Mouse (Mus musculus) bone marrow, adult 2 months (tissue): ENCODE measurements around the gene Rhoj. TPM values are rescaled to one million over a fixed set of nuclear protein-coding genes. Genes with fewer than 3 reads are reported as not detected.

Source experiments
- H3K27ac ChIP-seq: fragments of 200-500 bp; 2 replicates; pipeline ENCODE4 v1.5.1; 2012; ENCODE audit warnings: low read depth, mild to moderate bottlenecking, control low read depth, inconsistent platforms, low read length; ENCODE audit not compliant: control insufficient read depth, poor library complexity, insufficient read depth
- H3K4me1 ChIP-seq: fragments of 200-500 bp; 2 replicates; pipeline ENCODE4 v1.6.1; 2011; ENCODE audit warnings: low read length; ENCODE audit not compliant: control insufficient read depth, insufficient read depth
- H3K4me3 ChIP-seq: fragments of 200-500 bp; replicated peaks from 2 replicates; pipeline ENCODE3; 2011; ENCODE audit warnings: mild to moderate bottlenecking, low read depth, low read length, control low read depth; ENCODE audit not compliant: control insufficient read depth
- CTCF ChIP-seq: fragments of 200-500 bp; IDR thresholded peaks from 2 replicates; pipeline ENCODE4 v1.5.1; 2011; ENCODE audit warnings: low read length, control low read depth; ENCODE audit not compliant: control insufficient read depth, insufficient read depth
- POLR2A ChIP-seq: fragments of 200-500 bp; IDR thresholded peaks from 2 replicates; pipeline ENCODE4 v1.6.1; 2011; ENCODE audit warnings: low read depth, mild to moderate bottlenecking, control low read depth, low read length, borderline replicate concordance; ENCODE audit not compliant: control insufficient read depth
- WGBS: fragments of 180-500 bp; shearing (Covaris S2); methylation state at CpG from one replicate; pipeline ENCODE4 v1.1.7; 2018; 5-methylcytosine and 5-hydroxymethylcytosine counted together
- polyA plus RNA-seq: library from polyadenylated mRNA; stranded (reverse); fragments of >200 nt; gene quantifications from 2 replicates; pipeline ENCODE4 v1.2.4, GENCODE M21; 2011; ENCODE audit warnings: low replicate concordance; ENCODE audit not compliant: missing spikeins, insufficient read depth, insufficient read length

Gene Rhoj
- polyA plus RNA-seq, 1 experiment = 6.4 TPM

GRCm38 (mm10) chr12:75450592-75450991 lies 142.5 kb downstream of the Rhoj start:
- 95% methylated on average over 8 of the region's 8 CpGs for WGBS
- no peak overlapping the region for H3K27ac ChIP-seq
- peaks cover 4% of the 10 kb centered on the region for H3K4me1 ChIP-seq
- TF ChIP-seq POLR2A (no peak), CTCF (no peak)
- H3K4me3 ChIP-seq = no peak overlapping the region

Other genes starting within 250 kb of the Rhoj start
- gene Kcnh5, start 131.0 kb upstream of the Rhoj start, polyA plus RNA-seq = not detected in 2 replicates
- not detected in 2 replicates for gene Gphb5, start 108.5 kb downstream of the Rhoj start, polyA plus RNA-seq